Mouse (Mus musculus): ENCODE data around the gene Lysmd4.

The Lysmd4 gene

GRCm38 (mm10) chr7:67342067-67342625 lies 119.8 kb downstream of the Lysmd4 start:
- DNase-seq (ENCODE audit: low spot score) = no peak

- DNase-seq (ENCODE audit: low spot score) = no peak
These were observed 122.1 kb downstream of the Lysmd4 start for GRCm38 (mm10) chr7:67344443-67344842.

GRCm38 (mm10) chr7:67352989-67353388 lies 130.6 kb downstream of the Lysmd4 start:
- no peak for DNase-seq (ENCODE audit: low spot score)

GRCm38 (mm10) chr7:67353667-67354066 lies 131.3 kb downstream of the Lysmd4 start:
- no peak for DNase-seq (ENCODE audit: low spot score)

GRCm38 (mm10) chr7:67355870-67356269 lies 133.5 kb downstream of the Lysmd4 start:
- DNase-seq (ENCODE audit: low spot score) = no peak
